Mouse (Mus musculus): ENCODE data around the gene Psenen.

- TF ChIP-seq CTCF (IDR thresholded peaks at IDR 0.05; ENCODE audit: low read depth) (no peak), EP300 (IDR thresholded peaks at IDR 0.05; ENCODE audit: low read depth) (no peak)
These were observed 49.4 kb upstream of the Psenen start, which contains the start of gene Upk1a for GRCm38 (mm10) chr7:30612654-30613402.

All from liver, embryonic 14.5 days (tissue).